In genomic region chr17:6601204-6601911, GRCm38 (mm10) we compare ENCODE assay signal across 8 mouse cellular contexts. TPM values are rescaled to one million over a fixed set of nuclear protein-coding genes. Genes with fewer than 3 reads are reported as not detected.
DNase-seq lines count a peak whose midpoint lies in the region; ATAC-seq and TF ChIP-seq lines count a peak whose summit lies in the region.
"Not testable (repeated sequence)": the region's sequence is repeated elsewhere in the genome, so short reads cannot be mapped to it uniquely, and the experiment has no call there.

Gene Dynlt1c (plus strand): TSS chr17:6601671.

- not testable (repeated sequence) for H3K4me1 ChIP-seq in heart, embryonic 12.5 days (replicated peaks); kidney, embryonic 16.5 days (ENCODE audit: insufficient read depth, low read length); liver, embryonic 12.5 days; stomach, embryonic 15.5 days

- peak; percentile 86 for DNase-seq in brain, adult 2 months (ENCODE audit: low read depth, low spot score)
- DNase-seq in naive thymus-derived CD4-positive, alpha-beta T cell, adult 2 months (ENCODE audit: low read depth): peak; percentile 81

- not testable (repeated sequence) for H3K79me2 ChIP-seq in C2C12 (ENCODE audit: control insufficient read depth, insufficient read depth)

- not testable (repeated sequence) for H3K27ac ChIP-seq in heart, embryonic 12.5 days (ENCODE audit: poor library complexity, severe bottlenecking); kidney, embryonic 16.5 days (ENCODE audit: low read length); liver, embryonic 12.5 days
- H3K27ac ChIP-seq in stomach, embryonic 15.5 days: peak within 1 kb of the TSS; percentile 65

- not testable (repeated sequence) for H3K27me3 ChIP-seq in C2C12 (ENCODE audit: control insufficient read depth, insufficient read depth, insufficient read length); heart, embryonic 12.5 days (replicated peaks); kidney, embryonic 16.5 days (ENCODE audit: insufficient read depth, low read length); liver, embryonic 12.5 days (replicated peaks); stomach, embryonic 15.5 days (replicated peaks)

- not testable (repeated sequence) for H3K36me3 ChIP-seq in C2C12 (ENCODE audit: control insufficient read depth, insufficient read depth); heart, embryonic 12.5 days; kidney, embryonic 16.5 days (ENCODE audit: insufficient read depth, low read length); liver, embryonic 12.5 days; stomach, embryonic 15.5 days

- not testable (repeated sequence) for H3K79me3 ChIP-seq in C2C12 (ENCODE audit: low read depth)

- not testable (repeated sequence) for TF ChIP-seq CTCF in C2C12 (IDR thresholded peaks at IDR 0.05; ENCODE audit: control insufficient read depth, insufficient read depth, insufficient read length)

- not testable (repeated sequence) for H3K9me3 ChIP-seq in heart, embryonic 12.5 days (replicated peaks); kidney, embryonic 16.5 days (ENCODE audit: low read length); liver, embryonic 12.5 days (replicated peaks); stomach, embryonic 15.5 days

- WGBS in heart, embryonic 12.5 days: 15% methylated on average over 27 of the region's 40 CpGs
- 10% methylated on average over 24 of the region's 40 CpGs for WGBS in kidney, embryonic 16.5 days
- WGBS in liver, embryonic 12.5 days (ENCODE audit: insufficient replicate concordance): 11% methylated on average over 28 of the region's 40 CpGs
- WGBS in stomach, embryonic 15.5 days: 8% methylated on average over 33 of the region's 40 CpGs

- H3K4me2 ChIP-seq in heart, embryonic 12.5 days: peak within 1 kb of the TSS; percentile 63
- H3K4me2 ChIP-seq in kidney, embryonic 16.5 days (replicated peaks; ENCODE audit: low read depth, low read length): peak within 1 kb of the TSS; percentile 46
- peak within 1 kb of the TSS; percentile 58 for H3K4me2 ChIP-seq in liver, embryonic 12.5 days
- H3K4me2 ChIP-seq in stomach, embryonic 15.5 days: peak within 1 kb of the TSS; percentile 43

- H3ac ChIP-seq in C2C12 (ENCODE audit: control insufficient read depth, insufficient read length, low read depth): not testable (repeated sequence)

- peak; percentile 98 for ATAC-seq in erythroblast, adult 5-6 weeks (replicated peaks; ENCODE audit: low FRiP score, poor library complexity, severe bottlenecking)
- ATAC-seq in heart, embryonic 12.5 days (ENCODE audit: insufficient number of reproducible peaks, low FRiP score): peak; percentile 97
- ATAC-seq in kidney, embryonic 16.5 days (ENCODE audit: low FRiP score, low TSS enrichment): peak; percentile 98
- peak; percentile 98 for ATAC-seq in liver, embryonic 12.5 days
- peak; percentile 96 for ATAC-seq in stomach, embryonic 15.5 days (ENCODE audit: insufficient read depth, low FRiP score, low read depth)

- peak within 1 kb of the TSS; percentile 28 for H3K4me3 ChIP-seq in C2C12 (ENCODE audit: insufficient read depth, poor library complexity, severe bottlenecking)
- H3K4me3 ChIP-seq in heart, embryonic 12.5 days: peak within 1 kb of the TSS; percentile 47
- H3K4me3 ChIP-seq in kidney, embryonic 16.5 days (ENCODE audit: low read length): peak within 1 kb of the TSS; percentile 37
- H3K4me3 ChIP-seq in liver, embryonic 12.5 days: peak within 1 kb of the TSS; percentile 49
- H3K4me3 ChIP-seq in stomach, embryonic 15.5 days (replicated peaks): peak within 1 kb of the TSS; percentile 35

- H3K9ac ChIP-seq in heart, embryonic 12.5 days: peak within 1 kb of the TSS; percentile 56; the same call in 1 of the 2 replicates
- H3K9ac ChIP-seq in kidney, embryonic 16.5 days (replicated peaks; ENCODE audit: low read length): peak within 1 kb of the TSS; percentile 49; the same call in 1 of the 2 replicates
- 0 out of 2 replicates have a peak within 1 kb of the TSS, but pooled peaks have one; percentile 7 for H3K9ac ChIP-seq in liver, embryonic 12.5 days
- H3K9ac ChIP-seq in stomach, embryonic 15.5 days: not testable (repeated sequence)

RNA-seq across cellular contexts. Expression of gene Dynlt1c, which starts in this region (rescaled TPM):
- polyA plus RNA-seq in C2C12 (2012; fragmentation: generic; extraction: Trizol): 12.6 TPM
- 2.1 TPM in 1 of 2 replicates, not detected in the other for total RNA-seq in erythroblast, adult 5-6 weeks (2015; ENCODE audit: low replicate concordance)
- total RNA-seq in erythroblast, adult 5-6 weeks (2017; ENCODE audit: low replicate concordance): 0.34 and 3.8 TPM in 2 replicates
- polyA plus RNA-seq in heart, embryonic 12.5 days (2016; fragmentation: Nextera tagmentation; extraction: Ambion mirVana): 18.5 and 22.4 TPM in 2 replicates
- 38.4 and 47.6 TPM in 2 replicates for polyA plus RNA-seq in kidney, embryonic 16.5 days (2015; fragmentation: Nextera tagmentation; extraction: Ambion mirVana)
- 8.1 and 10.1 TPM in 2 replicates for polyA plus RNA-seq in liver, embryonic 12.5 days (2016; fragmentation: Nextera tagmentation; extraction: Ambion mirVana)
- 42.7 and 44.3 TPM in 2 replicates for polyA plus RNA-seq in stomach, embryonic 15.5 days (2015; fragmentation: Nextera tagmentation; extraction: Ambion mirVana)
